Mouse (Mus musculus) MEL (cell line): Measurements from ENCODE around the gene Pdcd5.

Source experiments
- CHD1 ChIP-seq: IDR thresholded peaks from 2 replicates; pipeline ENCODE4 v1.6.1; 2012; ENCODE audit warnings: low read depth, mild to moderate bottlenecking, inconsistent platforms, low read length, improper control_type of control experiment
- CTCF ChIP-seq, 3 experiments: IDR thresholded peaks in 2 of 3; conservative IDR thresholded peaks in 1 of 3; 2 replicates each; pipeline ENCODE4 v1.5.1; 2011 to 2012; ENCODE audit warnings: low read length in 3 of 3, low read depth in 2 of 3, mild to moderate bottlenecking in 2 of 3, improper control_type of control experiment in 1 of 3, inconsistent platforms in 1 of 3, mixed read lengths in 1 of 3, moderate library complexity in 1 of 3; ENCODE audit not compliant: control insufficient read depth in 1 of 3, insufficient read depth in 1 of 3, poor library complexity in 1 of 3, severe bottlenecking in 1 of 3
- ELF1 ChIP-seq: IDR thresholded peaks from 2 replicates; pipeline ENCODE4 v1.6.1; 2014; ENCODE audit warnings: low read depth, mild to moderate bottlenecking, inconsistent platforms, low read length, improper control_type of control experiment, moderate library complexity
- EP300 ChIP-seq, 2 experiments: IDR thresholded peaks; 2 replicates each; pipeline ENCODE4 v1.6.1; 2011; ENCODE audit warnings: improper control_type of control experiment in 2 of 2, low read length in 2 of 2, low read depth in 1 of 2, mild to moderate bottlenecking in 1 of 2
- GATA1 ChIP-seq: IDR thresholded peaks from 2 replicates; pipeline ENCODE4 v1.6.1; 2011; ENCODE audit warnings: low read depth, low read length, improper control_type of control experiment
- JUND ChIP-seq: IDR thresholded peaks from 2 replicates; pipeline ENCODE4 v1.6.1; 2011; ENCODE audit warnings: low read depth, mild to moderate bottlenecking, improper control_type of control experiment, low read length
- KAT2A ChIP-seq: conservative IDR thresholded peaks from 2 replicates; pipeline ENCODE4 v1.6.1; 2012; ENCODE audit warnings: low read depth, low read length, improper control_type of control experiment, inconsistent platforms
- MAFK ChIP-seq: IDR thresholded peaks from 2 replicates; pipeline ENCODE4 v1.6.1; 2011; ENCODE audit warnings: low read depth, mild to moderate bottlenecking, low read length, improper control_type of control experiment, borderline replicate concordance
- MYC ChIP-seq: IDR thresholded peaks from 2 replicates; pipeline ENCODE4 v1.6.1; 2011; ENCODE audit warnings: low read depth, mild to moderate bottlenecking, low read length, improper control_type of control experiment, moderate library complexity
- POLR2A ChIP-seq, 2 experiments: IDR thresholded peaks; 2 replicates each; pipeline ENCODE4 v1.6.1; 2011 to 2012; ENCODE audit warnings: low read length in 2 of 2, mild to moderate bottlenecking in 2 of 2, control low read depth in 1 of 2, improper control_type of control experiment in 1 of 2, low read depth in 1 of 2, moderate library complexity in 1 of 2; ENCODE audit not compliant: control insufficient read depth in 1 of 2, insufficient read depth in 1 of 2, poor library complexity in 1 of 2
- RAD21 ChIP-seq: IDR thresholded peaks from 2 replicates; pipeline ENCODE4 v1.6.1; 2011; ENCODE audit warnings: mild to moderate bottlenecking, low read depth, low read length, improper control_type of control experiment
- TBP ChIP-seq: IDR thresholded peaks from 2 replicates; pipeline ENCODE4 v1.8.0; 2011; ENCODE audit warnings: low read depth, low read length, improper control_type of control experiment
- TCF12 ChIP-seq: IDR thresholded peaks from 2 replicates; pipeline ENCODE4 v1.6.1; 2014; ENCODE audit warnings: low read depth, mild to moderate bottlenecking, inconsistent platforms, low read length, improper control_type of control experiment, moderate library complexity
- ZMIZ1 ChIP-seq: IDR thresholded peaks from 2 replicates; pipeline ENCODE4 v1.6.1; 2012; ENCODE audit warnings: low read depth, mild to moderate bottlenecking, inconsistent platforms, low read length, improper control_type of control experiment, moderate library complexity

- TF ChIP-seq GATA1 (no peak), CHD1 (no peak), MAFK (no peak), RAD21 (no peak), CTCF (IDR thresholded peaks at IDR 0.05 in 2 of 3, conservative IDR thresholded peaks at IDR 0.05 in 1 of 3; ENCODE audit: control insufficient read depth in 1 of 3, insufficient read depth in 1 of 3, low read depth in 2 of 3, low read length in 3 of 3, poor library complexity in 1 of 3, severe bottlenecking in 1 of 3) (no peak), POLR2A (IDR thresholded peaks at IDR 0.05; ENCODE audit: control insufficient read depth in 1 of 2, insufficient read depth in 1 of 2, low read depth in 1 of 2, low read length in 2 of 2, poor library complexity in 1 of 2) (peak; percentile 35 to 75; a peak in 2 of 4 replicates), JUND (no peak), TBP (no peak), EP300 (IDR thresholded peaks at IDR 0.05; ENCODE audit: low read depth in 1 of 2, low read length in 2 of 2) (0 out of 4 replicates have a peak, but pooled peaks of 1 of the 2 experiments have one; percentile 5), KAT2A (no peak; the same call in 1 of the 2 replicates), ZMIZ1 (no peak), ELF1 (peak; percentile 58), TCF12 (no peak), MYC (no peak)
Observed at GRCm38 (mm10) chr7:35647101-35647698, at the start of gene Pdcd5.
